Mouse (Mus musculus) midbrain, postnatal 0 days (tissue): ENCODE data around the gene Htatip2. TPM values are rescaled to one million over a fixed set of nuclear protein-coding genes. Genes with fewer than 3 reads are reported as not detected.

Experiments
- ATAC-seq: fragments of 200-750 bp; cut with Nextera tagmentation; 2 replicates; pipeline ENCODE4 v1.8.0; 2017; ENCODE audit warnings: moderate number of reproducible peaks, mild to moderate bottlenecking, moderate TSS enrichment, moderate library complexity; ENCODE audit not compliant: low FRiP score
- DNase-seq: peaks from one replicate; pipeline ENCODE4 v3.0.0-alpha.2; 2015; ENCODE audit warnings: low spot score
- H3K27ac ChIP-seq: fragments of 300-500 bp; sonication (generic); 2 replicates; pipeline ENCODE4 v1.5.1; 2014; ENCODE audit warnings: low read depth, mild to moderate bottlenecking, low read length, mixed read lengths
- H3K27me3 ChIP-seq: fragments of 300-500 bp; sonication (generic); 2 replicates; pipeline ENCODE4 v1.6.1; 2014; ENCODE audit warnings: low read length, control low read depth, mixed read lengths; ENCODE audit not compliant: insufficient read depth
- H3K36me3 ChIP-seq: fragments of 300-500 bp; sonication (generic); 2 replicates; pipeline ENCODE4 v1.6.1; 2014; ENCODE audit warnings: low read length, control low read depth, mixed read lengths; ENCODE audit not compliant: insufficient read depth
- H3K4me1 ChIP-seq: fragments of 300-500 bp; sonication (generic); 2 replicates; pipeline ENCODE4 v1.6.1; 2014; ENCODE audit warnings: mild to moderate bottlenecking, control low read depth, antibody characterized with exemption, low read length, mixed read lengths; ENCODE audit not compliant: insufficient read depth
- H3K4me2 ChIP-seq: fragments of 300-500 bp; sonication (generic); 2 replicates; pipeline ENCODE4 v1.6.1; 2014; ENCODE audit warnings: low read depth, mild to moderate bottlenecking, low read length, mixed read lengths; ENCODE audit not compliant: poor library complexity, severe bottlenecking
- H3K4me3 ChIP-seq: fragments of 300-500 bp; sonication (generic); 2 replicates; pipeline ENCODE4 v1.5.1; 2014; ENCODE audit warnings: low read depth, mild to moderate bottlenecking, low read length, moderate library complexity
- H3K9ac ChIP-seq: fragments of 300-500 bp; sonication (generic); replicated peaks from 2 replicates; pipeline ENCODE4 v1.6.1; 2014; ENCODE audit warnings: mild to moderate bottlenecking, low read length, moderate library complexity, mixed read lengths; ENCODE audit not compliant: poor library complexity, severe bottlenecking
- H3K9me3 ChIP-seq: fragments of 300-500 bp; sonication (generic); 2 replicates; pipeline ENCODE4 v1.6.1; 2016; ENCODE audit warnings: low read length, control low read depth
- CTCF ChIP-seq: IDR thresholded peaks from 2 replicates; pipeline ENCODE4 v1.5.1; 2016; ENCODE audit warnings: antibody characterized with exemption, mild to moderate bottlenecking
- WGBS: fragments of 180-500 bp; shearing (Covaris S2); extraction: QIAGEN DNeasy Blood & Tissue Kit; methylation state at CpG from one replicate; pipeline ENCODE4 v1.1.7; 2014; 5-methylcytosine and 5-hydroxymethylcytosine counted together
- polyA plus RNA-seq: library from polyadenylated mRNA; unstranded; fragments of >200 nt; fragmentation: Nextera tagmentation; extraction: Ambion mirVana; gene quantifications from 2 replicates; pipeline ENCODE4 v1.2.1, GENCODE M21; 2015
- total RNA-seq: library from RNA; depleted of rRNA; stranded (reverse); fragments of >200 nt; gene quantifications from 2 replicates; pipeline ENCODE4 v1.2.3, GENCODE M21; 2014; rRNA removed

The Htatip2 gene
- 0.38 and 2.4 TPM in 2 replicates for total RNA-seq
- polyA plus RNA-seq, result 5.5 and 6.1 TPM in 2 replicates

DNA sequence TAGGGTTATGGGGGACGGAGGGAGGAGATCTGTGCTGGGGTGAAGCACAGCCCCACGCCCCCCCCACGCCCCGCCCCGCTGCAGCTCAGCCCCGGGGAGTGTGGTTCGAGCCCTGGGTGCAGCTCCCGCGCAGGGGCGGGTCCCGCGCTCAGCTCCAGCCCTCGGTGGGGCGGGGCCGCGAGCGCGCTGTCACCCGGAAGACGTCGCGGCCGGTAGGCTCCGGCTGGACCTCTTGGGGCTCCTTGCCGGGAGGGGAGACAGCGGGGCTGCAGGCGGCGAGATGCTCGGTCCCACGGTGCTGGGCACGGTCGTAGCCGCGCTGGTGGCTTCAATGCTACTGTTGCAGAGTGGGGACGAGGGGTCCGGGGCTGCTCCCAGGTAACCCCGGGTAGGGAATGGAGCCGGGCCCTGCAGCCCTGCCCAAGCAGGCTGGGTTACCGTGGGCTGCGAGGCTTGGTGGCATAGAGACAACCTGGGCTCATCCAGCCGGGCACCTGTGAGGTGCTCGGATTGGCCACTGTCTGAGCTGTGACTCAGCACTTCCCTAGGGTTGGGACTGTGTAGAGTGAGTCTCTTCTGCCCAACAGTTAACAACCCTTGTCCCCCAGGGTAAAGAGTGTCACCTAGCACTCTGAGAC lies at the start of gene Htatip2:
Gene Htatip2, plus strand, starts transcription at position 182 of the 638 bp plus-strand sequence.
- Histone ChIP-seq H3K4me3 (peak within 1 kb of the TSS; percentile 50), H3K4me2 (peak within 1 kb of the TSS; percentile 91), H3K4me1 (no peaks in the 10 kb centered on the region), H3K36me3 (no peaks in the 10 kb centered on the region), H3K9me3 (no peaks in the 10 kb centered on the region), H3K9ac (peak within 1 kb of the TSS; percentile 57), H3K27ac (no peak within 1 kb of the TSS), H3K27me3 (peaks cover 15% of the 10 kb centered on the region; the same call in 1 of the 2 replicates)
- DNase-seq (no peak), ATAC-seq (peak; percentile 57)
- no peak for TF ChIP-seq CTCF
- 9% methylated on average over 24 of the region's 42 CpGs for WGBS

DNA sequence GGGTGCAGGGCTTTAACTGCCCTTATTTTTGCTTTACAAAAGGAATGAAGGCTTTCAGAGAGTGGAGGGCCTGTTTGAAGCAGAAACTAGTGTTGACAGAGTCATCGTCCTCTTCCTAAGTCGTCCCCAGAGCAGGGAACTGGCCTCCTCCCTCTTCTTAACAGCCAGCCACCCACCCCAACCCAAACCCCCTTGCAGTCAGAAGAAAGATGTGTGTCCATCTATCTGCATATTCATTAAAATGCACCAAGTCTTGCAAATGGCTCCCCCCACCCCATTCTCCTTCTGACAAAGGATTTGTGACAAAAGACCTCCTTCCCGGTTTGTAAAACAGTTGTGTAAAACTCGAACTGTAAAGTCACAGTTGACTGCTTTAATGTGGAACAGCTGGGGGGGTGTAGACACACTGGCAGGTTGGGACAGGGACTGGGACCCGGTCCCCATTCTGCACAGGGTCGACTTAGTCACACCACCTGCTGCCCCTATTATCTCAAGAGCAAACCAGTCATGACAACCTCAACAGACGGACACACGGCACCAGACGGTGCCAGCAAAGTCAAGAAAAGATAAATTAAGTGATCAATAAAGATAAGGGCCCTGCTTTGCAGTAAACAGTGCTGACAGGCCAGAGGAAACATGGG lies 49.4 kb upstream of the Htatip2 start:
- WGBS, result 25% methylated on average over 9 of the region's 9 CpGs
- H3K9ac ChIP-seq, result no peak overlapping the region
- no peaks in the 10 kb centered on the region for H3K36me3 ChIP-seq
- H3K27ac ChIP-seq, result no peak overlapping the region
- no peak overlapping the region for H3K4me3 ChIP-seq
- no peaks in the 10 kb centered on the region for H3K4me1 ChIP-seq
- no peaks in the 10 kb centered on the region for H3K9me3 ChIP-seq
- H3K4me2 ChIP-seq, result no peak overlapping the region
- ATAC-seq (no peak), DNase-seq (no peak)
- no peak for TF ChIP-seq CTCF
- peaks cover 10% of the 10 kb centered on the region for H3K27me3 ChIP-seq

GRCm38 (mm10) chr7:49717942-49718733 lies 40.8 kb upstream of the Htatip2 start:
- no peak overlapping the region for H3K9ac ChIP-seq
- H3K36me3 ChIP-seq, result no peaks in the 10 kb centered on the region
- H3K4me3 ChIP-seq, result no peak overlapping the region
- no peaks in the 10 kb centered on the region for H3K4me1 ChIP-seq
- H3K27me3 ChIP-seq, result 0 out of 2 replicates have a peak, but pooled peaks cover 12% of the 10 kb centered on the region
- H3K4me2 ChIP-seq, result no peak overlapping the region
- H3K9me3 ChIP-seq, result no peaks in the 10 kb centered on the region
- H3K27ac ChIP-seq, result no peak overlapping the region
- WGBS, result 40% methylated on average over 15 of the region's 15 CpGs
- ATAC-seq, result no peak
- TF ChIP-seq CTCF, result no peak
- no peak for DNase-seq

- no peak for TF ChIP-seq CTCF
- Histone ChIP-seq H3K4me2 (no peak overlapping the region), H3K4me1 (no peaks in the 10 kb centered on the region), H3K9me3 (0 out of 2 replicates have a peak, but pooled peaks cover 3% of the 10 kb centered on the region), H3K27me3 (no peaks in the 10 kb centered on the region), H3K27ac (no peak overlapping the region), H3K36me3 (no peaks in the 10 kb centered on the region), H3K4me3 (no peak overlapping the region), H3K9ac (no peak overlapping the region)
- 68% methylated on average over 4 of the region's 4 CpGs for WGBS
- ATAC-seq (no peak), DNase-seq (no peak)
These were observed 24.6 kb upstream of the Htatip2 start for GRCm38 (mm10) chr7:49734342-49734741.

- no peaks in the 10 kb centered on the region for H3K4me1 ChIP-seq
- 39% methylated on average over 8 of the region's 8 CpGs for WGBS
- DNase-seq, result no peak
- no peak for ATAC-seq
- 0 out of 2 replicates have a peak, but pooled peaks cover 3% of the 10 kb centered on the region for H3K9me3 ChIP-seq
- H3K9ac ChIP-seq, result no peak overlapping the region
- H3K27me3 ChIP-seq, result 0 out of 2 replicates have a peak, but pooled peaks cover 5% of the 10 kb centered on the region
- no peak overlapping the region for H3K4me2 ChIP-seq
- no peaks in the 10 kb centered on the region for H3K36me3 ChIP-seq
- TF ChIP-seq CTCF, result no peak
- no peak overlapping the region for H3K27ac ChIP-seq
- no peak overlapping the region for H3K4me3 ChIP-seq
These were observed 19.5 kb upstream of the Htatip2 start for GRCm38 (mm10) chr7:49739448-49739847.
